Mouse (Mus musculus) layer of hippocampus, adult 9-10 months (tissue): ENCODE measurements around the gene Cmss1.

ENCODE experiments used
- DNase-seq: peaks from one replicate; pipeline ENCODE4 v3.0.0; 2022; ENCODE audit warnings: low spot score

The Cmss1 gene

DNA sequence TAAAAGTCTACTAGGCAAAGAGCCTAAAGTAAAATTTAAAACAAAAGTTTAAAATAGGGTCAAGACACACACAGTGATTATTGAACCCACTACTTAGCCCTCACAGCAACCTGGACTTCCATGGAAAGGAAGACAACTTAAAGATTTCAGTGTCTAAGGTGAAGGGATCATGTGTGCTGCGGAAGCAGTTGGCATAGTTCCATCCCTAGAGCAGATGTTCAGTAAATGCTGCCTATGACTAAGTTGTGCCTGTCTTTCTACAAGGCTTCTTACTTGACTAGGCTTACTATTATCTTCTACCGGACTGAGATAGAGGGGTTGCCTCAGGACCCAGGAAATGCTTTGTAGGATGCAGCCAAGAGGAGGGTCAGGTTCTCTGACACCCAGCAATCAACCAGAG, 50.4 kb downstream of the Cmss1 start:
- no peak for DNase-seq

DNA sequence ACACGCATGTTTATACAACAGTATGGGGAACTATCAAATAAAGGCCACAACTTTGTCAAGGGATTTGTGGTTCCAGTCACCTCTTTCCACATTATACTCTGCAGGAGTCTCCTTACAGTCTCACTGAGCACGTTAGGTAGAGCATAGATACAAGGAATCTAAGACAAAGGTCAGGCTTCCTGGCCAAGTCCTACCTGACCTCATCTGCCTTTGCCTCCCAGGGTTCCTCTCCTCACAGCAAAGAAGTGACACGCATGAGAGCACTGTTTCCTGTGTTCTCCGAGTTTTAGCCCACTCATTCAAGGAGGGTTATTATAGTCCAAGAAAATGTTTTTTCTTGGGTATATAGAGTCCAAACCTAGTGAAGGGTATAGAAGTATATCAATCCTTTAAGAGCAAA, 51.0 kb downstream of the Cmss1 start:
- no peak for DNase-seq

DNA sequence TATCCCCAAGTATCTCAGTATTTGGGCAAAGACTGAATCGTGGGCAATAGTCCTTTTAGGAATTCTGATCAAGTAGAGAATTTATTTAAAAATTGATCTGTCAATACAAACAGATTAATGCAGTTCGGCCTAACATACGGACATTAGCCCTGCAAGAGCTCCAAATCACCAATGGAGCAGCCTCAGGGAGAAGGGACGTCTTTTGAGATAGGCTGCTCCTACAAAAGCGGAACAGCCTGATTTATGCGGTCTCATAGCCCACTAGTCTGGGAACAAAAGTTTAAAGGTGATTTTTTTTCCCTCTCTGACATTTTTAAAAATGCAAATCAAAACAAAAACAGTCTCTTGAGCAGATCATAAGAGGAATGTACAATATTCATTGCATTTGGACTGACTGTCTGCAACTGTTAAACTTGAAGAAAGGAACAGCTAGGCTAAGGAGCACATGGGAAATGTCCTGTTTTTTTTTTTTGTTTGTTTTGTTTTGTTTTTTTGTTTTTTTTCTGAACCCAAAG, 51.7 kb downstream of the Cmss1 start:
- no peak for DNase-seq

- DNase-seq: no peak
Measured at GRCm38 (mm10) chr16:57553235-57553634, 53.4 kb downstream of the Cmss1 start.

DNA sequence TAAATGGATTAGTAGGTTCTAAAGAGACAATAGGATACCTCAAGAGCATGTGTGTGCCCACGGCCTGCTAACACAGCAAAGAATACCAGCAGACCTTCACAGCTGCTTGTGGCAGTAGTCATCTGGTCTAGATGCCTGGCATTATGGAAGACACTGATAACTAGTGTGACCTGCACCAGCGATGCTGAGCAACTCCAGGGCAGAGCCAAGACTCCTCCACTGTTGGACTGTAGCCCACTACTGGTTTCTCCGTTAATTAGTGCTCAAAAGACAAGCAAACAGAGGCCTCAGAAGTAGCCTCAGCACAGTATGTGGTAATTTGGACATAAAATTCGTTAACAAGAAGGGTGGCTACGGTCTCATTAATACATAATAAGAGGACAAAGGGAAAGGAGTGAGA, 54.0 kb downstream of the Cmss1 start:
- no peak for DNase-seq

DNA sequence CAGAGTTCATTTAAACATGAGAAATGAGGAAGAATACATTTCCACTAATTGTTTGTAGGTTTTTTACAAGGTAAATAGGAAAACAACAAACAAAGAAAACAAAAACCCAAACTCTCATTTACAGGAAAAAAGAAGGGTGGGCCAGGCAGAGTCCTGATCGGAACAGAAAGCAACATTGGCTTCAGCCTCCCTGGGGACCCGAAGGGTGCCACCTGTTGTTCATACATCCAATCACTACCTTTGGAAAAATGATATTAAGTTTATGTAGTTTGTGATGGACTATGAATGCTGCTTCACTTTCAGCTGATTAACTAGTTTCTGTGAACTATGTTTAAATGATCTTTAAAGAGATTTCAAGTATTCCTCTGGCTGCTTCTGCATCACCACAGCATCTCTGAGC, 55.0 kb downstream of the Cmss1 start:
- no peak for DNase-seq

- no peak for DNase-seq
Measured at GRCm38 (mm10) chr16:57550817-57551216, 55.8 kb downstream of the Cmss1 start.

- no peak for DNase-seq
Measured at GRCm38 (mm10) chr16:57550088-57550487, 56.6 kb downstream of the Cmss1 start.

GRCm38 (mm10) chr16:57549061-57550037, 57.3 kb downstream of the Cmss1 start:
- DNase-seq: no peak

- DNase-seq: no peak
Measured at GRCm38 (mm10) chr16:57548608-57549007, 58.1 kb downstream of the Cmss1 start.

- DNase-seq: no peak
Measured at GRCm38 (mm10) chr16:57546355-57546754, 60.3 kb downstream of the Cmss1 start.

GRCm38 (mm10) chr16:57544441-57544840, 62.2 kb downstream of the Cmss1 start:
- no peak for DNase-seq

DNA sequence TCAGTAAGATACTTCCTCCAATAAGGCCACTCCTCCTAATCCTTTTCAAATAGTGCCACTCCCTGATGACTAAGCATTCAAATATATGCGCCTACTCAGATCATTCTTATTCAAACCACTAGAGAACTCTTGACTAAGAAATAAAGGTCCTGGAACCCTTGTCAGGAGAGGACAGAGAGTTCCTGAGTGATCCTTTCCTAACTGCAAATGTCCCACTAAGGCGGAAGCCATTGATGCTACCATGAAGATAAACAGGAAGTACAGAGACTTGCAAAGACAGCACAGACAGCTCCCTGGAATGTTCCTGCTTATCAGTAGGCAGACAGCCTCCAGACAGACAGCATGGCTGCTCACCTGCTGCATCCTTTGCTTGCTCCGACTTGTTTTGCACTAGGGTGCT, 63.4 kb downstream of the Cmss1 start:
- no peak for DNase-seq

- DNase-seq: no peak
Measured at GRCm38 (mm10) chr16:57536511-57536910, 70.2 kb downstream of the Cmss1 start.

- no peak for DNase-seq
Measured at GRCm38 (mm10) chr16:57534811-57535210, 71.9 kb downstream of the Cmss1 start.

DNA sequence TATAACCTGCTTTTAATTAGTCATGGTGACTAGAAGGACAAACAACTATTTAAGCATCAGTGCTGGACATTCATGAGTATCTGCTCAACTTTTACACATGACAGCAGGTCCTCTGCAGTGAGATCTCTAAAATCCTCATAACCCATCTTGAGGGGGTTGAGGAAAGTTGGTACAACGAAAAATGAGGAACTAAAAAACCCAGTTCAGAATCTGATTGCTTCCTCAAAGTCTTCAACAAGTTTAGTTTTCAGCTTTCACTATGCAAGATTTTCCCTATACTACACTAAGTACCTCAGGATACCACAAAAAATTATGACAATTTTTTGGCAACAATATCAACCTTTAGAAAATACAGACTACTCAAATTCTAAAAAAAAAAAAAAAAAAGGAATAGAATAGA, 72.3 kb downstream of the Cmss1 start:
- DNase-seq: no peak

- DNase-seq: no peak
Measured at GRCm38 (mm10) chr16:57532081-57532493, 74.6 kb downstream of the Cmss1 start.

GRCm38 (mm10) chr16:57530547-57530946, 76.1 kb downstream of the Cmss1 start:
- DNase-seq: no peak

DNA sequence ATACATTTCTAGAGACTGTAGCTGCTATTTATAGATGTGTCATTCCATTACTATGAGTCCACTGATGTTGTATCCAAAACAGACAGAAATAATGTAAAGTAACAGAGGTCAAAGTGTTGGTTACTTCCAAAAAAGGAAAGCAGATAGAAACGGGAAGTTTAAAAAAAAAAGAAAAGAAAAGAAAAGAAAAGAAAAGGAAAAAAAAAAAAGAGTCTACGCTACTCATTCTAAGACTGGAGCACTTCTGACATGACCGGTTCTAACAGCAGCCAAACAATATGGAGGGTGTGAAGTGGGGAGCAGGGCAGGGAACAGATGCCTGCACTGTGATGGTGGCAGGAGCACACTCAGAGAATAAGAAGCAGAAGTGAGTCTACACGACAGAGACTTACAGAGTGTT, 78.2 kb downstream of the Cmss1 start:
- DNase-seq: no peak

DNA sequence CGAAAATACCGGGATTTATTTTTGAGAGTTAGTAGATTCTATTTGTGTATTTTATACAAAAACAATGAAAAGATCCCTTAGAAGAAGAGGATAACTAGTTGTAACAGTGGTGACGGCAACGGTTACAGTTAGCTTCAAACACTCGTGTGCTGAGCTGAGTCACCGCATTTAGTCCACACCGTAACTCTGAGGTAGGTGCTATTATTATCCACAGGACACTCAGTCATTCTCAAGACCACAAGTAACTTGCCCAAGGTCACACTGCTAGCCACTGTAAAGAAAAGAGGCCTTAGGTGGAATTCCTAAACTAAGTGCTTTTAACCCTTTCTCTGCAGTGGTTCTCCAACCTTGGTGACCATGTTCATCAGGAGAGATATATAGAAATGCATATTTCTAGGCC, 79.8 kb downstream of the Cmss1 start:
- no peak for DNase-seq

- no peak for DNase-seq
Measured at GRCm38 (mm10) chr16:57525476-57525875, 81.2 kb downstream of the Cmss1 start.

DNA sequence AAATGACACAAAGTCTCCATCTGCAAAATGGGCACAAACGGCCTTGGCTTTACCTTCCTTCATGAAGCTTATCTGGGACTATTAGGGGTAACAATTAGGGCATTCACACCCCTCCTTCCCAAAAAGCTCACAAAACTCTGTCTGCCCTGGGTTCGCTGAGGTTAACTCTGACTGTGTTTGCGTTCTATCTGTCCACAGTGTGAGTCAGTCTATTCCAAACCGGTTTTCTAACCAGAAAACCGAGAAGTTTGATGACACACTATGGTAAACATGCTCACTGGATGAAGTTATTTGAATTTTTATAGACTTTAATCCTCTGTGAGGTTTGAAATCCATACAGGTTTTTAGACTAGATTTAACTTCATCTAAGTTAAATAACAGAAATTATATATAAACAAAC, 81.6 kb downstream of the Cmss1 start:
- DNase-seq: no peak

DNA sequence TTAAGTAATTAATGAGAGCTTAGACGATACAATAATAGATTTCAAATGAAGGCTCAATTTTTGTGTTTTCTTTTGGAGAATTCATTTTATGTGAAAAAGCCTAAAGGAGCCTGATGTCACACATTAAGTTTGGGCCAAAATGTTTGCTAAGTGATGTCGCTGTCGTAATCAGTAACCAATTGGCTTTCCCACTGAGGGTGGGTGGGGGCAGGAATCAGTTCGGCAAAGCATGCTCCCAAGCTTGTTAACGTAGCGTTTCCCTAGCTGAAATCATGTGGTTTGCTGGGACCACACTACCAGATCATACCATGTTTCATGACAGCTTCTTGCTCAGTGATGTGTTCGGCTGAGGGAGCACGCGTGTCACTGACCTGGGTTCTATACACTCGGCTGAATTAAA, 91.0 kb downstream of the Cmss1 start:
- DNase-seq: no peak

- no peak for DNase-seq
Measured at GRCm38 (mm10) chr16:57514371-57514770, 92.3 kb downstream of the Cmss1 start.
